Mouse (Mus musculus): ENCODE measurements around the gene Eef2.

- TF ChIP-seq CTCF (IDR thresholded peaks at IDR 0.05; ENCODE audit: low read depth) (no peak), EP300 (IDR thresholded peaks at IDR 0.05; ENCODE audit: low read depth) (no peak)
Observed at GRCm38 (mm10) chr10:81151261-81151660, 25.2 kb upstream of the Eef2 start.

Data from liver, postnatal 0 days (tissue).